Mouse (Mus musculus) embryonic fibroblast, embryonic 13.5 days (primary cell): Measurements from ENCODE around the gene Parp6. TPM values are rescaled to one million over a fixed set of nuclear protein-coding genes. Genes with fewer than 3 reads are reported as not detected.
A peak's percentile ranks its signal among the peaks of the same experiment; 100 is the strongest.

Experiments used
- H3K27ac ChIP-seq: 2 replicates; pipeline ENCODE4 v1.5.1; 2012; ENCODE audit warnings: low read length, control low read depth, inconsistent platforms; ENCODE audit not compliant: insufficient read depth
- H3K4me1 ChIP-seq: 2 replicates; pipeline ENCODE4 v1.6.1; 2011; ENCODE audit warnings: low read length; ENCODE audit not compliant: control insufficient read depth, insufficient read depth
- H3K4me3 ChIP-seq: 2 replicates; pipeline ENCODE4 v1.5.1; 2011; ENCODE audit warnings: mild to moderate bottlenecking, control low read depth, low read length; ENCODE audit not compliant: insufficient read depth
- CTCF ChIP-seq: IDR thresholded peaks from 2 replicates; pipeline ENCODE4 v1.5.1; 2011; ENCODE audit warnings: mild to moderate bottlenecking, control low read depth, low read length, moderate library complexity, borderline replicate concordance; ENCODE audit not compliant: insufficient read depth
- POLR2A ChIP-seq: IDR thresholded peaks from 2 replicates; pipeline ENCODE4 v1.6.1; 2011; ENCODE audit warnings: low read depth, mild to moderate bottlenecking, control low read depth, low read length, moderate library complexity
- polyA plus RNA-seq: library from polyadenylated mRNA; stranded (reverse); fragments of >200 nt; gene quantifications from 2 replicates; pipeline ENCODE4 v1.2.4, GENCODE M21; 2011; ENCODE audit warnings: low read depth; ENCODE audit not compliant: missing spikeins, insufficient read length

Parp6 gene
- polyA plus RNA-seq, 1 experiment, result 30.5 TPM

DNA sequence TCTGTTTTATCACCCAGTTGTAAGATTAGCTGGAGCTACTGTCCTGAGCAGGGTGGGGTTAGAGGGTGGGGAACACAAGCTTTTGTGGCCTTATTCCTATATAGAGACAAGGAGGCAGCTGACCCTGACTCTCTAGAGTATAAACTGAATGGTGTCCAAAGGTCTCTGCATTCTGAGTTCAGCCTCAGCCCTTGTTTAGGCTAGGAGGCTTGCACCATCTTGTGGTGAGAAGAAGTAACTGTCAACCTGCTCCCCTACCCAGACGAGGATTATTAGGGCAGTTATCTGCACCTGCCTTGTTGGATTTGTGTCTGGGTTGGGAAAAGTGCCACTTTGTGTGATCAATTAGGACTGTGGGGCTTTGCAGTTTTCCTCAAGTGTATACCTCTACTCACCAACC lies 61.2 kb downstream of the Parp6 start:
- TF ChIP-seq POLR2A, result no peak
- TF ChIP-seq CTCF, result peak; percentile 37; the same call in 1 of the 2 replicates
- Histone ChIP-seq H3K27ac (no peak overlapping the region), H3K4me3 (no peak overlapping the region), H3K4me1 (no peaks in the 10 kb centered on the region)

DNA sequence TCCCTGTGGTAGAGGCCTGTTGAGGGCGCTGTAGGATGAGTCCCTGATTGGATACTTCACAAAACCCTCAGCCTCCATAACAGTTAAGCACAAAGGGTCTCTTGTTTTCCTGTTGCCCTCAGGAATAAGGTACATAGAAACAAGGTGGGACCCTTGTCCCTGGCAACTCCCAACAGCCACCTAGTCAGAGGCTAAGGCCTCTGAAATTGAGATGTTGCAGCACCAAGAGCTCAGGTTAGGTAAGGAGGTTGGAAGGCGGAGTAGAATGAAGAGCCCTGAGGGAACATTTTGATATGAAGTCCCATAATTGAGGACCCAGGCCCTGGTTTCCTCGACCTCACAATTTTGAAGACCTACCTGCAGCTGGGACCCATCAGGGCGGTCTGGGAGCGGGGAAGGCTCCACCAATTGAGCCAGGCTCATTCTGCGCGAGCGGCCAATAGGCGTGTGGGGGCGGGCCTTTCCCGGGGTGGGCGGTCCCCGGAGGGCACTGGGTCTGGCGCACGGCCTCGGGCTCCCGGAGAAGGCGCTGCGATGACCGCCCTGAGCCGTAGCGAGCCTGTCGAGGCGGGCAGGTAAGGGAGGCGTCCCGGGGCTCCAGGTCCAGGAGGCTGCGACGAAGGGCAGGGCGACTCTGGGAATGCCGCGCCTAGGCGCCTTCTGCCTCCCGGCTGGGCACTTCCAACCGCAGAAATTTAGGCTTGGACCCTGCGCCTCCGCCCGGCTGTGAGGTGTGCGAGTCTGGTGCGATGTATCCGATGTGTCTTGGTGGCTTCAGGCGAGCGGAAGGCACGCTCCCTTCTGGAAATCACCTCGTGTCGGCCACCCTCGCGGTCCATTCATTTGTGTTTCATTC lies 62.8 kb downstream of the Parp6 start, which contains the start of gene Gramd2:
TSS of gene Gramd2 (plus strand) at position 467 of the 856 bp plus-strand sequence.
- no peak for TF ChIP-seq POLR2A
- no peaks in the 10 kb centered on the region for H3K4me1 ChIP-seq
- no peak within 1 kb of the TSS for H3K4me3 ChIP-seq
- no peak within 1 kb of the TSS for H3K27ac ChIP-seq

GRCm38 (mm10) chr9:59680534-59680875 lies 63.4 kb downstream of the Parp6 start:
- Histone ChIP-seq H3K4me3 (no peak overlapping the region), H3K27ac (no peak overlapping the region), H3K4me1 (no peaks in the 10 kb centered on the region)
- no peak for TF ChIP-seq CTCF
- TF ChIP-seq POLR2A, result no peak

- Histone ChIP-seq H3K4me1 (peaks cover 2% of the 10 kb centered on the region; the same call in 1 of the 2 replicates), H3K27ac (no peak overlapping the region), H3K4me3 (no peak overlapping the region)
- no peak for TF ChIP-seq POLR2A
- TF ChIP-seq CTCF, result no peak
Observed at GRCm38 (mm10) chr9:59684020-59684419, 66.9 kb downstream of the Parp6 start.

GRCm38 (mm10) chr9:59687416-59688046 lies 70.4 kb downstream of the Parp6 start:
- no peak for TF ChIP-seq POLR2A
- no peak for TF ChIP-seq CTCF
- Histone ChIP-seq H3K27ac (0 out of 2 replicates have a peak overlapping the region, but pooled peaks have one; percentile 29), H3K4me3 (no peak overlapping the region), H3K4me1 (peaks cover 2% of the 10 kb centered on the region; the same call in 1 of the 2 replicates)

GRCm38 (mm10) chr9:59691635-59692094 lies 74.6 kb downstream of the Parp6 start:
- H3K27ac ChIP-seq, result peak overlapping the region; percentile 38
- peaks cover 2% of the 10 kb centered on the region; the same call in 1 of the 2 replicates for H3K4me1 ChIP-seq
- no peak for TF ChIP-seq CTCF
- TF ChIP-seq POLR2A, result peak; percentile 39; the same call in 1 of the 2 replicates
- peak overlapping the region; percentile 6; the same call in 1 of the 2 replicates for H3K4me3 ChIP-seq

DNA sequence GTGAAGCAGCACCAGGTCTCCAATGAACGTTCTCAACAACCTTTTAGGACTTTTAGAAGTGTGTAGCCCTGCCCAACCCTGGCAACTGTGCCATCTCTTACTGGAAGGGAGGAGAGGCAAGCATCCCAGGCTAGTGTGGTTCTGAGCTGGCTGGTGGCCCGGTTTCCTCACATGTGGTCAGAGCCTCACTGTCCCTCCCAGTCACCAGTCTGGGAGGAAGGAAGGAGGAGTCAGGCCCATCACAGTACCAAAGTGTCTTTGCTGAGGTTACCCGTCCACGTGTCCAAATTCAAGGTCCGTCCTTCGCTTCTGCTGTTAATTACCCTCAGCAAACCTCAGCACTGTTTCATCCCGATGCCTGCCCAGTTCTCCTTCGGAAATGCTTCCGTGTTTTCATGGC lies 75.1 kb downstream of the Parp6 start:
- peak overlapping the region; percentile 6; the same call in 1 of the 2 replicates for H3K4me3 ChIP-seq
- no peaks in the 10 kb centered on the region for H3K4me1 ChIP-seq
- peak overlapping the region; percentile 38 for H3K27ac ChIP-seq
- peak; percentile 38; the same call in 1 of the 2 replicates for TF ChIP-seq POLR2A
- no peak for TF ChIP-seq CTCF

DNA sequence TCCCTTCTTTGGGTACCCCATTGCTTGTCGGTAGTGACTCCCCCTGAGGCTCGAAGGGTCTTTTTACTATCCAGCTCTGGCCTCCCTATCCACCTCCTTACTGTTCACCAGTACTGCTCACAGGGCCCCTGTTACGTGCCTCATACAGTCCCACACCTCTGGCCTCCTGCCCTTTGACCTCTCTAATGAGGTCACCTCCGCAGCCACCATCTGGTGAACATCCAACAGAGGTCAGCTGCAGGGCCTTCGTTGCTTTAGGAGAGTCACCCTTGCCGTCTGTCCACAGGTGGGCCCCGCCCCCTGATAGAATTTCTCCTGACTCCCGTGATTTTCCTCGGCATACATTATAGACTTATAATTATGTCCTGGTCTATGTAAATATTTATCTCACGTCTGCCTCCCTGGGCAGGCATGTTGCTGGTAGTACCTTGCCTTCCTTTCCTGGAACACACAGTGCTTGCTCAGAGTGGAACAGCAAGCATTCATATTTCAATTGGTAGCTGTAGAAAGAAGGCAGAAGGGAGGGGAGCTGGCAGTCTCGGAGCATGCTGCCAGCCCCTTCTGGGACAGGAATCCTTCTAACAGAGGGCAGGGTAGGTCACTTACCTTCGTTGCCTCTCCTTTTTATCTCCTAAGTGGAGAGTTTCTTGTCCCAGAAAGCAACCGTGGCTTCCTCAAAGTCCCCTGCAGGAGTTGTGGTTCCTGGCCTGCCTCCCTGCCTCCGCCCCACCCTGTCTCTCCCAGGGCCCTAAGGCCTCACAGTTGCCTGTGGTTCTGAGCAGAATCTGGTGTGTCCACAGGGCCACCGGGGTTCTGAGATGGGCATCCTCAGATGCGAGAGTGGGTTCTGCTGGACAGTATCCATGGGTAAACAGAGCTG lies 77.7 kb downstream of the Parp6 start:
- no peaks in the 10 kb centered on the region for H3K4me1 ChIP-seq
- no peak for TF ChIP-seq CTCF
- no peak for TF ChIP-seq POLR2A
- no peak overlapping the region for H3K4me3 ChIP-seq
- no peak overlapping the region for H3K27ac ChIP-seq

DNA sequence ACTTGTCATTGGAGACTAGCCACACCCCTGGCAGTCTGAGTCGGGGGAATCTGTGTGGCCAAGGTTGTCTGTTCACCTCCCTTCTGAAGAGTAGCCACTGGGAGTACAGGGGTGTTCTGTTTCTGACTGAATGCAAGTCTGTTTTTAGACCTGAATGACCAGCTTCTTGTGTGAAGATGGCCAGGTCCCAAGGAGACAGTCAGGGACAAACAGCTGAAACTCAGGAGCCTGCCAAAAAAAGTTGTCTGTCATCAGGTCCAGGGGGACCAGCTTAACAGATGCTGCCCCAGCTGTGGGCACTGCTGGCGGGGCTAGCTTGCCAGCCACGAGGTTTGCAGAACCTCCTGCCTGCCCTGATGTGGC lies 78.3 kb downstream of the Parp6 start:
- H3K27ac ChIP-seq, result no peak overlapping the region
- H3K4me1 ChIP-seq, result no peaks in the 10 kb centered on the region
- no peak overlapping the region for H3K4me3 ChIP-seq
- TF ChIP-seq POLR2A (no peak), CTCF (no peak)
